Mouse (Mus musculus) urinary bladder, postnatal 4 days (tissue): ENCODE measurements around the gene Dcaf5.

Experiments
- DNase-seq, 2 experiments: peaks; one replicate each; pipeline ENCODE4 v3.0.0; 2021 to 2022; ENCODE audit warnings: low spot score in 2 of 2

Gene Dcaf5

DNA sequence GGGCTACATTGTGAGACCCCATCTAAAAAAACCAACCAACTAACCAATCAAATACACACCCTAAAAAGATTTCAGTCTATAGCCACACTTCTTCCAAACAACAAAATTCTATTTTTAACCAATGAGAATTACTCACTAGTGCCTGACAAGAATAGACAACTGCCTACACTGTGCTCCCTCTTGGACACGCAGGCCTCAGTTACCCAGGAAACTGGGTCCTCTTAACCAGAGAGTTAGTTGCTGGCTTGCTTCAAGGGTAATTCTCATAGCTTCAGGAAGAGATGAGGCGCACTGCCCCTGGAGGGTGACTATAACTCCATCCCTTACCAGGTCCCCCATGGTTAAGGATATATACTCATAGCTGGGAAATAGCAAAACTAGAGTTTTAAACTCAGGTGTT, 95.5 kb downstream of the Dcaf5 start:
- no peak for DNase-seq

DNA sequence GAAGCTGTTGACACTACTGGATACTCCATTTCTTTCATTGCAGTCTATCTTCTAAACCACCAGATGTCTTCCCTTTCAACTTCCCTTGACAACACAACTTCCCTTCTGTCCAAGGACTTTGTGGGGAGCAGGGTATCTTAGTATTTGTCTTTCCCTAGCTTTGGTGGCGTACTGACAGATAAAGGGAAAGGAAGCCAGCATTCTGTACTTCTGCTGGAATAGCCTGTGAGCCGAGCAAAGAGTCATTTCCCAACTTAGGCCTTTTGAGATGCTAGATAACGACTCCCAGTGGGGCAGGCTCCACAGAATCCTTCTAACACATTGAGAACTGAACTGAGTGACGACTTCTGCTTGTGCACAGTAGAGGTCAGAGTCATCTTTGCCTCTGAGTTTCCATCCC, 102.2 kb downstream of the Dcaf5 start:
- DNase-seq: no peak

DNA sequence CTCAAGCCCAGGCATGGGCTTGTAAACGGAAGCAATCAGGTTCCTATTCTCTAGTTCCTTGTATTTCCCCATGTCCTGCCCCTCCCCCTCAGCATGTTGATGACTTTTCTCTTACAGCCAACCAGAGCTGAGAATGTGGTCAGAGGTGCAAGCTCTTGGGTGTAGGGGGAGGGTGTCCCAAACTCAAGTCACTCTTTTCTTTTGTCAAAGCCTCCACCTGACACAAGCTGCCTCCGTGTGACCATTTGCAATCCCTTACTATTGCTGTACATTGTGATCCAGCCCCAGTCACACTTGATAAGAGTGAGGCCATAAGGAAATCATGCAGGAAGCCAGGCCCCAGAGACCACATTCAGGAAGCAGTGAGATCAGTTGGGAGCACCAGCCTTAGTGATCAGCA, 104.8 kb downstream of the Dcaf5 start:
- no peak for DNase-seq

DNA sequence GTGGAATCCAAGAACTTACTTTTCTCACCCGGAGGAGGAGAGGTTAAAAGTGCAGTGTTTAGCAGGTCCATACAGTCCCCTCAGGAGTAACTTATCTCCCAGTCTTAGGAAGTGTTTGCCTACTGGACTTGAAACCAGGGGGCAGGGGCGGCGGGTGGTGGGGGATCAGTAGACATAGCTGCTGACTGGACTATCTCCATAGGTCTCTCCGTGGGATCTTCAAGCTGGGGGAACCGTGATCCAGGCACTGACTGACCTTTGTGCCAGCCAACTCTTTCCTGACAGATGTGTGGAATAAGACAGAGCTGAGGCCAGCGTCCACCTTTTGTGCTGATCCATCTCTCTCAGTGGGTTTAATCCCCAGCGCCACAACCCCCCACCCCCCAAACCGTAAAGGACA, 105.6 kb downstream of the Dcaf5 start:
- DNase-seq: no peak

DNA sequence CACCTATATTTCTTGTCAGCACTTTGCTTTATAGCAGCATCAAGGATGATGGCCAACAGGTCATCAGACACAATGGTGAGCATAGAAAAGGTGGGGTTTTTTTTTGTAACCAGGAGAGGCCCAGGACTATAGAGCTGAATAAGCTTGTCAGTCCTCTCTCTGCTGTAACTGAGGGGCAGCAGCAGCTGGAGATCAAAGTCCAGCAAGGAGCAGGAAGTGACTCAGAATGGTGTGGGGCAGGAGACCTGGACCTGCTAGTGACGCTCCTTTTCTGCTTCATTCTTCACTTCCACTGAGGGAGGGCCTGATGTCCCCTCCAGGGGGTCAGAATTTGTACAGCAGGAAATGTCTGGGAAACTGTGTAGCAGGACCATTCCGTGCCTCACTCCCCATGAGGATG, 106.8 kb downstream of the Dcaf5 start:
- no peak for DNase-seq

DNA sequence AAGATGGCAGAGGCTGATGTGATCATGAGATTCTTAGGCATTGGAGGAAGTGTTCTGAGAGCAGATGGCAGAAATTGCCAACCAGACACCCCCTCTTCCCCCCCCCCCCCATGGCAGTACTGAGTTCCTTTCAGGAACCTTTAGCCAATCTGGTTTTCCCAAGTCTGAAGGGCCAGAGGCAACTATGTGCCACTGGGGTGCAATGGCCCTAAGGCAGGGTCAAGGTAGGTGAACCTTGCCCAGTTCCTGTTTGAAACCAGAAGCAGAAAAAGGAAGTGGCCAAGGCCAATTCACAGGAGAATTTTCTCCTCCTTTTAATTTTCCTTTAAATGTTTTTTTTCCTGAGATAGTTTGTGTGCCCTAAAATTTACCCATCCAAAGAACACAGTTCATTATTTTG, 110.4 kb downstream of the Dcaf5 start:
- DNase-seq: no peak

DNA sequence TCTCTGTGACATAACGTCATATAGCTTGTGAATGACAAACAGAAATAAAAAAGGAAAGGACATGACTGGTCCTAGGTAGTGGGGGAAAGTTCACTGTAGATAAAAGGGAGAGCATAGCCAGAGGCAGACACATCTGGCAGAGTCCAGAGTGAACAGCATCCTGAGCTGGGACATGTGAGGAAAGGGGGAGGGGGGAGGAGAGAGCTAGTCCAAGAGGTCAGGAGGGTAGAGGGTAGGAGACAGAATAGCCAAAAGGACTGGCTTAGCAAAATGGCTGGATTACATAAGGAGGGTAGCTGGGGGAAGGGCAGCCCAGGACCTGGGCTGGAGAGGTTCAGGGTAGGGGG, 111.6 kb downstream of the Dcaf5 start:
- DNase-seq: no peak

DNA sequence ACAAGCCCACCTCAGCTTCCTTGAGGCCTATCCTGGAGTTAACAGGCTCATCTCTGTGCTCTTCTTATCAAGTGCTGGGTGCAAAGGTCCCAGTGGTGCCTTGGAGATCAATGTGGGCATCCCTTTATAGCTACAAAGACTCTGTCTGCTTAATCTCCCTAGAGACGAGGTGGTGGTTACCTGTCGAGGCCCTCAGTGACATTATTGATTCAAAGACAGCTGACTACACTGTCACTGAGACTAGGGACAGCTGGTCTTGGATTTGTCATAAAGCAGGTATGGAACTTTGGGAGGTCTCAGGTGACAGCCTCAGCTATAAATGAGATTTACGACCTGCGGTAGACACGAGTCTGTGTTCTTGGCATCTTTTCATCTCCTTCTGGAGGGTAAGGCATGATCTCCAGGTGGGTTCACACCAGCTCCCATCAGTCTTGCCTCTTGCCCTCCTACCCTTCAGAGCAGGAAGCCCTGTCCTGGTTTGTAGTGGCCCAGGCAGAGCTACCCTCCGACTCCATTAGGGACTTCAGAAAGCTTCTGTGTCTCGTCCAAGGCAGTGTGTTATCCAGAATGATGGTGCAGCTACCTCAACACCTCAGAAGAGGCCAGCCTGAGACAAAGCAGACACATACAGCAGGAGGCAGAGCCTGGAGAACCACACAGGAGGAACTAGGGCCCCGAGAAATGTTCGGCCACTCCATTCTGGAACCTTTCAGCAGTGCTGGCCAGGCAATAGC, 112.2 kb downstream of the Dcaf5 start:
- DNase-seq: no peak

DNA sequence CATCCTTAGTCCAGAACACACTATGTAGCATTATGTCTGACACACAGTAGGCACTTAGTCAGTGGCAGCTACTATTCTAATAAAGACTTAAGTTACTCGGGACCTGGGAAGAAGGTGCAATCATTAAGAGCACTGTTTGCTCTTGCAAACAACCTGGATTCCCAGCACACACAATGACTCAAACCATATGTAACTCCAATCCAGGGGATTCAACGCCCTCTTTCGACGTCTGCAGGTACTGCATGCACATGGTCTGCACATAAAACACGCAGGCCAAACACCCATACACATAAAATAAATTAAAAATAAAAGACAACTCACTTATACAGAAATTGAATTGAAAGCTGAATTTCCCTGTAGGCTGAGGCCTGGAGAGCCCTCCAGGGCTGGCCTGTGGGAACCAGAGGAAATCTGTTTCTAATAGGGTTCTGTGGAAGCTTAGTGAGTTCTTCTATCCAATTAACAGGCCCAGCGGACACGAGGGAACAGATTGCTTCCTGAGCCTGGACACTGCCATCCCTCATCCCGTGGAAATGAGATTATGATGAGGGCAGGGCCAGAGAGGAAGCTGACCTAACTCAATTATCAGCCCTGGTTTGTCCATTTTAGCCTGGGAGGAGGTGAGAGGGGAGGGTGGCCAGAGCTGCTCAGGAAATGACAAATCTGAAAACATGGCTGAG, 112.9 kb downstream of the Dcaf5 start:
- DNase-seq: no peak

DNA sequence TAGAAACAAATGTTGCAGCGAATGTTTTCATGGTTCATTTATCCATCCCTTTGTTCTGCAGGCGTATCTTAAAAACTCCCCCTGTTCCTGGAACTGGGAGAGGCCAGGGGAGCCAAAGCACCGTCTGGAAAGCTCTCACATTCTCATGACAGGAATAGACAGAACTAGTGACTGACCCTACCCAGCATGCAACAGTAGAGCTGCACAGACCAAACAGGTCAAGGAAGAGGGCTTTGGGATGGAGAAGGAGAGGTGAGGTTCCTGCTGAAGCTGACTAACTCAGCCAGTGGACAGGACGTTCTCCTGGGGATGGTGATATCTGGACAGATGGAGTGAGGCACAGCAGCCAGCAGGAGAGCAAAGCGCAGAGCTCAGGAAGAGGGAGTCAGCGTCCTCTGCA, 113.9 kb downstream of the Dcaf5 start:
- DNase-seq: no peak

DNA sequence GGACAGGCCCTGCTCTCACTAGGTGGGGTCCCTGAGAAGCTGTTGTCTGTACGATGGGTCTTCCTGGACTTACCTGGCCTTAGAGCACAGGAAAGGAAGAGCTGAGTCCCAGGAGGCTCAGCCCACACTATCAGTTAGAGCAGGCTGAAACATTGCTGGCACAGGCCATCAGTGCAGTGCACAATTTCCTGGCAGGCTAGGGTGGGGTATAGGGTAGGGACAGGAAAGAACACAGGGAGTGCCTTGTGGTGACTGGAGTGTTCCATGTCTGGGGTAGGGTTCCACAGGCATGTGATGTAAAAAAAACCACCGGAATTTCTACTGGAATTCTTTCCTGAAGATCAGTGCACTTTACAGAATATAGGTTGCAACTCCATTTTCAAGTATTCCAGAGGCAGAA, 117.3 kb downstream of the Dcaf5 start:
- no peak for DNase-seq

DNA sequence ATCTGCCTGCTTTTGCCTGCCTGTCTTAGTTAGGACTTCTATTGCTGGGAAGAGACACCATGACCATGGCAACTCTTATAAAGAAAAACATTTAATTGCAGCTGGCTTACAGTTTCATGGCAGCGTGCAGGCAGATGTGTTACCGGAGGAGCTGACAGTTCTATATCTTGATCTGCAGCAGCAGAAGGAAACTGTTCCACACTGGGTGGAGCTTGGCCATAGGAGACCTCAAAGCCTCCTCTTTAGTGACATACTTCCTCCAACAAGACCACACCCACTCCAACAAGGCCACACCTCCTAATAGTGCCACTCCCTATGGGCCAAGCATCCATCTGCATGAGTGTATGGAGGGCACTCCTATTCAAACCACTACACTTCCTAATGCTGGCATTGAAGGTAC, 121.1 kb downstream of the Dcaf5 start:
- no peak for DNase-seq

DNA sequence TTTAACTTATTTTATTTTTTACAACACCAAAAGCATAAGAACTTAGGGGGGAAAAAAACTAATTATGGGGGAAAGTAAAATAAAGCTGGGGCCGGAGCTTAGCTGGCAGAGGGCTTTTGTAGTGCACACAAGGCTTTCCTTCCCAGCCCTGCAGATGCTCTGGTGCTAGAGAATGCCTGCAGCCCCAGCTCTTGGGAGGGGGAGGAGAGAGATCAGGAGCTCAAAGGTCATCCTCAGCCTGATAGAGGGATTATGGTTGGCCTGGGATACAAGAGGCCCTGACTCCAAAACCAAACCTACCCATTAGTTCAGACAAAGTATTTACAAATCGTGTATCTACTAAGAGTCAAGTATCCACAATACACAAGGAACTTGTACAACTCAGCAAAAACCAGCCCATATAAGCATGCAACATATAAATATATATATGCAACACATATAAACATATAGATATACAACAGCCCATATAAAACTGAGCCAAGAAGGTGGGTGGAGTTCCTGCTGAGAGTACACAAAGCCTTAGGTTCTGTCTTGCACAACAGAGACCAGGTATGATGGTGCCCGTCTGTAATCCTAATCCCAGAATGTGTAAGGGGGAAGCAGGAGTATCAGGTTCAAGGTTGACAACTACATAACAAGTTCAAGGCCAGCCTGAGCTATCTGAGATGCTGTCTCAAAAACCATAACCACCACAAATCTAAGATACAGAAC, 124.3 kb downstream of the Dcaf5 start:
- no peak for DNase-seq

DNA sequence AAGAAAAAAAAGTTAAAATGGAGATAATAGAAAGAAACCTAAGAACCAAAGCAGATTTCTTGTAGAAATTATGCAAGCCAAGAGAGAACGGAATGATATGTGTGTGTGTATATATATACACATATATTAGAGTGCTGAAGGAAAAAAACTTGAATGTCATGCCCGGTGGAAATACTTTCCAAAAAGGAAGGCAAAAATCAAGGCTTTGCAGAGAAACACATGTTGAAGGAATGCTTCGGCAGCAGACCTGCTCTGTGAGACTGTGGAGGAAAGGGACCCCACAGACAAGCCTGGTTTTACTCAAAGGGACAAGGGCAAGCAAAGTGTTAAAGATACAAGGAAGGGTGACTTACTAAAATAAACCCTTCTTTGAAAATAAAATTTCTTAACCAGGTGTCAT, 128.8 kb downstream of the Dcaf5 start:
- DNase-seq: no peak

DNA sequence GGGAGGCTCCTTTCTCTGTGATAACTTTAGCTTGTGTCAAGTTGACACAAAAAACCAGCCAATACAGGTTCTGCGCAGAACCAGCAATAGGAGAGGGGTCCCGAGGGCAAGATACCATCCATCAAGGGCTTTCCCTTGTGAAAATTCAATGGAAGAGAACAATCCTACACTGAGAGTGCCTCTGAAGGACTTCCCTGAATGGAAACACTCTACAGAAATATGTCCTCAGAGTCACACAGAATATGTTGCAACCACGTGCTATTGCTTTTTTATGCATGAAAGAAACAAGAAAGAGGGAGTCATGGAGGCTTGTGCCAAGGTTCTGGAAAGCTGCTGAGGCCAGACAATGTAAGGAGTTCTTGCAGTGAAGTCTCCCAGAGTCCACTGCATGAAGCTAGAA, 131.9 kb downstream of the Dcaf5 start:
- no peak for DNase-seq

DNA sequence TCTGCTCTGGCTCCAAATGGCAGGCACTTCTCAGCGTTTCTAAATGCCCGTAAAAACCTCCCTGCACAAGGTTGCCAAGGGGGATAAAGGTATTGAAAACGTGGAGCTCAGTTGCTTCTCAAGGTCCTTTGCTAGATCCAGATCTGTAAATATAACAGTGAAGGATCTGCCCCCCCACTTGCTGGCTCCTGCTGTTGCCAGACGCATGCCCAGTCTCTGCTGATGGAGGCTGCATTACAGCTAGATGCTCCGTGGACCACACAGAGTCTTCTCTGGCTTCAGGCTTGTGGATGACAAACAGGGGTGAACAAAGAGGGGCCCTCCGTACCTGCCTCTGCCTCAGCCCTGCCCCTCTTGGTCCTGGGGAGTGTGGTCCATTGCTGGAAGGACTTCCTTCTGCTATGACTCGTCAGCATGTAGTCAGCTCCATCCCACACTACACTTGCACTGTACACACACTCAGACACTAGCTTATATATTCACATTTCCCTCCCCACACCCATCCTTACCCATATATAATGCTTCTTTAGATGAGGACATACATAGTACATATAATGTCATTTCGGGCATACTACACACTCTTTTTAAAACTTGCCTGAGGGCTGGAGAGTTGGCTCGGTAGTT, 135.5 kb downstream of the Dcaf5 start:
- no peak for DNase-seq

DNA sequence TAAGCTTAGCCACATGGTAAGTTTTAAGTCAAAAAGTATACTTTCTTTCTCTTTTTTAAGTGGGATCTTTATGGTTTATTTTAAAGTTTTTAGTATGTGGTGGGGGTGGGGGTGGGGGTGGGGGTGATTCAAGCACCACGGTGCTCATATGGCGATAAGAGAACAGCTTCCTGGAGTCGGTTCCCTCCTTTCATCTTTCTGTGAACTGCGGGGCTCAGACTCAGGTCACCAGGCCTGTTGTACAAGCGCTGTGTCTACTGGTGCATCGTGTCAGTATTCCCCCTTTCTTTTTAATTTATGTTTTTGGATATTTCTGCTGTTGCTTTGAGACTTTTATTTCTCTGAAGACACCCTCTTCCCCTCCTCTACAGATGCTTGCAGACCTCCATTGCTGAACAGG, 137.7 kb downstream of the Dcaf5 start:
- no peak for DNase-seq

DNA sequence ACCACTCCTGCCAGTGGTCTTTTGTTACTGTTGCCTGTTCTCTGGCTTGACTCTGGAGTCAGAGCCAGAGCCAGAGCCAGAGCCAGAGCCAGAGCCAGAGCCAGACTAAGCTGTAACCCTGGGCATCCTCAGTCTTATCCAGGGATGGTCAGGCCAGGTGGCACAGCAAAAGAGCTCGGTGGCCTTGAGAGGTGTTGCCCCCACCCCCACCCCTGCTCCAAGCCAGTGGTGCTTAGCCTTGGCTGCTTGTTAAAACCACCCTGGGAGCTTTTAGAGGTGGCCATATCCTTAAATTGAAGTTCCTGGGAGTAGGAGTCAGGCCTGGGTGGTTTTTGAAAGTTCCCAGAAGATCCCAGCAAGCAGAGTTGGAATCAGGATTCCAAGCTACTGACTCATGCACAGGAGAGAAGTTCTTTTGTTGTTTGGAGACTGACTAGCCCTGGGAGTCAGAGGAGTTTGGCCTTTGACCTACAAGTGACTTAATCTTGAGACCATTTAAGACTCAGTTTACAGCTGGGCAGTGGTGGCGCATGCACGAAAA, 144.4 kb downstream of the Dcaf5 start:
- DNase-seq: no peak

DNA sequence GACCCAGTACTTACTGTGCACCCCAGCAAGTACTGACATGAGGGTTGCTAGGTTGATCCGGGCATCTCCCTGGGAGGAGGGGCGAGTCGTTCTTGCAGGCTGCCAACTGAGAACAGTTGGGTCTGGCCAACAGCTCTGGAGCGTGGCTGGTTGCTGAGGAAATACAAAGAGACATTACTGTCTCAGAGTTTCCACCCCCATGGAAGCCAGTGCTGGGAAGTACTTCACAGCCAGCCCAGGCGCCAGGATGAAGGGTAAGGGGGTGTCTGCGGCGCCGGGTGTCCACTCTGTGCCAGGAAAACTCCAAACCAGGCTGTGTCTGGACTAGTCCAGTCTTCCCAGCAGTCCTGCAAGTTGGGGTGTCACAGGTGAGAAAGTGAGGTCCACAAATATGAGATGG, 145.4 kb downstream of the Dcaf5 start:
- DNase-seq: no peak

DNA sequence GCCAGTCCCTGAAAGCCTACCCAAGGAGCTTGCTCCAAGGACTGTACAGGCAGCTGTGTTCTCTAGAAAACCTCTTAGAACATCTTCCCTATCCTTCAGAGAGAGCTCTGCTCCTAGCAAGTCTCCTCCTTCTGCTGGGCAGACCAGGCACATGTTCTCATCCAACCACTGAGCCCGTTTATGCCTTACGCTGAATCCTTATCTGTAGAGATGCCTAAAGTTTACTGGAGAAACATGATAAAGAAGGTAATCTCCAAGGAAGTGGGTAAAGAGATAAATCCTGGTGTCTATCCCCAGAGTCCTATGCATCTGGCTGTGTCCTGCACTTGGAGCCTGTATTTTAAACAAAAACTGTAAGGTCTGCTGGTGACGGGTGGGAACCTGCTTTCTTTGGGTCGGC, 145.9 kb downstream of the Dcaf5 start:
- no peak for DNase-seq

DNA sequence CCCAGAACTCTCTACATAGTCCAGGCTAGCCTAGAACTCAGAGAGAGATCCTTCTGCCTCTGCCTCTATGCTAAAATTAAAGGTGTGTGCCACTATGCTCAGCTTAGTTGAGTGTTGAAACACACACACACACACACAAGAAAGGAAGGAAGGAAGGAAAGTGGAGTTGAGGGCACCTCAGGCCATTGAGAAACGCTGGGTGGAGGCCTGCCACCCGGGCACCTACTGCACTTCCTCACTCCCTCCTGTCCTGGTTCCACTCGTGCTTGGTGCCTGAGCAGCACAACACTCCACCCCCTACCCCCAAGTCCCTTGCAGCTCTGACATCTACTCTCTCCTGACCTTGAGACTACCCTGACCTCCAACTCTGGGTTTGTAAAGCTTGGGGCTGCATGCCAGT, 146.7 kb downstream of the Dcaf5 start:
- no peak for DNase-seq

DNA sequence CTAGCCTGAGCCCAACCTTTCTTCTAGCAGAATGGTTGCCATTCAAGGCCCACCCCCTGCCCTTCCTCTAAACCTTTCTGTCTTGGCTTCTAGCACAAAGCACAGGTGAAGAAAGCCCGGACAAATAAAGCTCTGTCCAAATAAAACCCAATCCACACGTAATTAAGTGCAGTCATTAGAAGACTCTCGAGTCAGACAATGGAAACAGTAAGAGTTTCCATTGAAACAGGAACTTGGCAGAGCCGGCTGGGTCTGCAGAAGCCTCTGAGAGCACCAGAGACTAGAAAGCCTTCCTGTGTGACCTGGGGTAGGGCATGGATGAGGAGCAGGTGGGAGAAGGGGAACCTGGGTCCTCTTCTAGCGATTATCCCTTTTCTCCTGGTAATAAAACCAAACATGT, 150.5 kb downstream of the Dcaf5 start:
- no peak for DNase-seq
